Mouse (Mus musculus): ENCODE measurements at regions not wholly inside any gene's neighbourhood (a gene's known extent, or its start where the extent isn't known, plus 50 kb on each side); places are given as distances from the start of the nearest gene placed in this dataset.

GRCm38 (mm10) chr1:76009601-76010000 lies 463.5 kb downstream of the Slc4a3 start:
- DNase-seq (ENCODE audit: low read depth, low spot score) = no peak
- TF ChIP-seq ZC3H11A (IDR thresholded peaks at IDR 0.05; ENCODE audit: borderline replicate concordance, low read depth, low read length) (no peak), HCFC1 (IDR thresholded peaks at IDR 0.05; ENCODE audit: borderline replicate concordance, insufficient read depth, low read length) (no peak)
- no peaks in the 10 kb centered on the region for H3K36me3 ChIP-seq (ENCODE audit: control insufficient read depth, insufficient read depth, low read length, poor library complexity, severe bottlenecking)
- 0 out of 2 replicates have a peak, but pooled peaks cover 1% of the 10 kb centered on the region for H3K9me3 ChIP-seq (ENCODE audit: control insufficient read depth, insufficient read depth, low read depth, low read length)
- H3K9ac ChIP-seq (ENCODE audit: insufficient read depth, low read depth, low read length, poor library complexity, severe bottlenecking) = no peak overlapping the region
- H3K27ac ChIP-seq (ENCODE audit: insufficient read depth, low read depth, low read length, poor library complexity, severe bottlenecking) = no peak overlapping the region
- no peak overlapping the region for H3K4me3 ChIP-seq (ENCODE audit: insufficient read depth in 1 of 2, low read depth in 1 of 2, low read length in 2 of 2, poor library complexity in 1 of 2, severe bottlenecking in 1 of 2)
- H3K4me1 ChIP-seq (ENCODE audit: control insufficient read depth in 2 of 2, insufficient read depth in 2 of 2, low read length in 2 of 2, poor library complexity in 1 of 2) = no peaks in the 10 kb centered on the region
- in situ Hi-C loops (cut with MboI; ENCODE audit: low sequenced_read_pairs in 2 of 2, unreplicated experiment in 2 of 2) = no loop called here

- Histone ChIP-seq H3K4me3 (ENCODE audit: insufficient read depth in 1 of 2, low read depth in 1 of 2, low read length in 2 of 2, poor library complexity in 1 of 2, severe bottlenecking in 1 of 2) (no peak overlapping the region), H3K4me1 (ENCODE audit: control insufficient read depth in 2 of 2, insufficient read depth in 2 of 2, low read length in 2 of 2, poor library complexity in 1 of 2) (no peaks in the 10 kb centered on the region)
- in situ Hi-C loops (cut with MboI; ENCODE audit: low sequenced_read_pairs in 2 of 2, unreplicated experiment in 2 of 2) = no loop called here
Observed at GRCm38 (mm10) chr1:76010212-76010800, 464.2 kb downstream of the Slc4a3 start.

GRCm38 (mm10) chr1:76018588-76018987 lies 472.5 kb downstream of the Slc4a3 start:
- H3K9ac ChIP-seq (ENCODE audit: insufficient read depth, low read depth, low read length, poor library complexity, severe bottlenecking) = no peak overlapping the region
- no peaks in the 10 kb centered on the region for H3K9me3 ChIP-seq (ENCODE audit: control insufficient read depth, insufficient read depth, low read depth, low read length)
- TF ChIP-seq MAFK (IDR thresholded peaks at IDR 0.05; ENCODE audit: insufficient read depth, low read depth, low read length) (no peak), ZNF384 (IDR thresholded peaks at IDR 0.05; ENCODE audit: low read depth, low read length) (no peak), CHD2 (IDR thresholded peaks at IDR 0.05; ENCODE audit: low read depth, low read length) (no peak), HCFC1 (IDR thresholded peaks at IDR 0.05; ENCODE audit: borderline replicate concordance, insufficient read depth, low read length) (no peak)
- no peak overlapping the region for H3K4me3 ChIP-seq (ENCODE audit: insufficient read depth in 1 of 2, low read depth in 1 of 2, low read length in 2 of 2, poor library complexity in 1 of 2, severe bottlenecking in 1 of 2)
- in situ Hi-C loops (cut with MboI; ENCODE audit: low sequenced_read_pairs in 2 of 2, unreplicated experiment in 2 of 2) = no loop called here
- no peaks in the 10 kb centered on the region for H3K4me1 ChIP-seq (ENCODE audit: control insufficient read depth in 2 of 2, insufficient read depth in 2 of 2, low read length in 2 of 2, poor library complexity in 1 of 2)
- no peaks in the 10 kb centered on the region for H3K36me3 ChIP-seq (ENCODE audit: control insufficient read depth, insufficient read depth, low read length, poor library complexity, severe bottlenecking)
- DNase-seq (ENCODE audit: low read depth, low spot score) = no peak
- H3K27ac ChIP-seq (ENCODE audit: insufficient read depth, low read depth, low read length, poor library complexity, severe bottlenecking) = no peak overlapping the region

More at GRCm38 (mm10) chr1:76010212-76010800, 464.2 kb downstream of the Slc4a3 start:
- DNase-seq (ENCODE audit: low read depth, low spot score) = no peak
- Histone ChIP-seq H3K36me3 (ENCODE audit: control insufficient read depth, insufficient read depth, low read length, poor library complexity, severe bottlenecking) (no peaks in the 10 kb centered on the region), H3K9ac (ENCODE audit: insufficient read depth, low read depth, low read length, poor library complexity, severe bottlenecking) (no peak overlapping the region), H3K9me3 (ENCODE audit: control insufficient read depth, insufficient read depth, low read depth, low read length) (0 out of 2 replicates have a peak, but pooled peaks cover 1% of the 10 kb centered on the region), H3K27ac (ENCODE audit: insufficient read depth, low read depth, low read length, poor library complexity, severe bottlenecking) (no peak overlapping the region)
- TF ChIP-seq ZC3H11A (IDR thresholded peaks at IDR 0.05; ENCODE audit: borderline replicate concordance, low read depth, low read length) = no peak
- TF ChIP-seq MAFK (IDR thresholded peaks at IDR 0.05; ENCODE audit: insufficient read depth, low read depth, low read length) = no peak
- TF ChIP-seq HCFC1 (IDR thresholded peaks at IDR 0.05; ENCODE audit: borderline replicate concordance, insufficient read depth, low read length) = no peak
- no peak for TF ChIP-seq CHD2 (IDR thresholded peaks at IDR 0.05; ENCODE audit: low read depth, low read length)
- no peak for TF ChIP-seq ZNF384 (IDR thresholded peaks at IDR 0.05; ENCODE audit: low read depth, low read length)

DNA sequence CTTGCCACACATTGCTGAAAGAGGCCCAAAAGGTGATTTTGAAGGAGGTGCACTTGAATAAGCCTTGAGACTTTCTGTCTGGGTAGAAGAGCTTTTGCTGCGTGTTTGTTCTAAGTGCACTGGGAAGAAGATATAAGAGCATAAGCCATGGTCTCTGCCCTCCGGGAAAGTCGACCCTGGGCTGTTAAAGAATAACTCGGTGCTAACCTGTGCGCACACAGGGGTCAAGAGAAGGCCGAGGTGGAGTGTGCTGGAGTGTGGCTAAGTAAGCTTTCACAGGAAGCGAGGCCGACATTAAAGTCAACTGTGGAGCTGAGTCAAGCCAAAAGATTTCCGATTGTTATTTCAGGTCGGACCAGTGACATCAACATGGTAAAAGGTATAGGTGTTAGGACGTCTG lies 473.0 kb downstream of the Slc4a3 start:
- no peaks in the 10 kb centered on the region for H3K9me3 ChIP-seq (ENCODE audit: control insufficient read depth, insufficient read depth, low read depth, low read length)
- in situ Hi-C loops (cut with MboI; ENCODE audit: low sequenced_read_pairs in 2 of 2, unreplicated experiment in 2 of 2) = no loop called here
- no peak for TF ChIP-seq ZNF384 (IDR thresholded peaks at IDR 0.05; ENCODE audit: low read depth, low read length)
- no peak for TF ChIP-seq HCFC1 (IDR thresholded peaks at IDR 0.05; ENCODE audit: borderline replicate concordance, insufficient read depth, low read length)
- no peaks in the 10 kb centered on the region for H3K36me3 ChIP-seq (ENCODE audit: control insufficient read depth, insufficient read depth, low read length, poor library complexity, severe bottlenecking)
- no peaks in the 10 kb centered on the region for H3K4me1 ChIP-seq (ENCODE audit: control insufficient read depth in 2 of 2, insufficient read depth in 2 of 2, low read length in 2 of 2, poor library complexity in 1 of 2)
- DNase-seq (ENCODE audit: low read depth, low spot score) = no peak
- H3K9ac ChIP-seq (ENCODE audit: insufficient read depth, low read depth, low read length, poor library complexity, severe bottlenecking) = no peak overlapping the region
- H3K27ac ChIP-seq (ENCODE audit: insufficient read depth, low read depth, low read length, poor library complexity, severe bottlenecking) = no peak overlapping the region
- no peak overlapping the region for H3K4me3 ChIP-seq (ENCODE audit: insufficient read depth in 1 of 2, low read depth in 1 of 2, low read length in 2 of 2, poor library complexity in 1 of 2, severe bottlenecking in 1 of 2)

DNA sequence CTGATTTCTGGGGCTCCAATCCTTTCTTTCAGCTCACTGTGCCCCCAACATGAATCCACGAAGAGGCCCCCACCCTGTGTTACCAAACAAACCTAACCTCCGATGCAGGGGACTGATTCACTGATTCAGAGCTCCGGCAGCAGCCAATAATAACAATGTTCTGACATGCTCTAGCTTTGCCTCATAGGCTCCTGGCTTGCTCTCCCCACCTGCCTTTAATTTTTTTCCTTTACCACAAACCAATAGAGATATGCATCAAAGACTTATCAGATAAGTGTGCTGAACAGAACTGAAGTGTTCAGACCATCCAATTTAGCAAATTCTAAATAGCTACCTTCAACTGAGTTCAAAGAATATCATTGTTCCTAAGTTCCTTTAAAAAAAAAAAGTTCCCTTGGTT lies 478.6 kb downstream of the Slc4a3 start:
- no peak overlapping the region for H3K27ac ChIP-seq (ENCODE audit: insufficient read depth, low read depth, low read length, poor library complexity, severe bottlenecking)
- in situ Hi-C loops (cut with MboI; ENCODE audit: low sequenced_read_pairs in 2 of 2, unreplicated experiment in 2 of 2) = no loop called here

More for the DNA sequence above, 478.6 kb downstream of the Slc4a3 start:
- DNase-seq (ENCODE audit: low read depth, low spot score) = no peak
- H3K4me3 ChIP-seq (ENCODE audit: insufficient read depth in 1 of 2, low read depth in 1 of 2, low read length in 2 of 2, poor library complexity in 1 of 2, severe bottlenecking in 1 of 2) = no peak overlapping the region
- TF ChIP-seq MAFK (IDR thresholded peaks at IDR 0.05; ENCODE audit: insufficient read depth, low read depth, low read length) (no peak), HCFC1 (IDR thresholded peaks at IDR 0.05; ENCODE audit: borderline replicate concordance, insufficient read depth, low read length) (no peak), CHD2 (IDR thresholded peaks at IDR 0.05; ENCODE audit: low read depth, low read length) (no peak), ZNF384 (IDR thresholded peaks at IDR 0.05; ENCODE audit: low read depth, low read length) (no peak), ZC3H11A (IDR thresholded peaks at IDR 0.05; ENCODE audit: borderline replicate concordance, low read depth, low read length) (no peak)
- peaks cover 0 to 6% of the 10 kb centered on the region in 2 experiments; a peak in 2 of 4 replicates for H3K4me1 ChIP-seq (ENCODE audit: control insufficient read depth in 2 of 2, insufficient read depth in 2 of 2, low read length in 2 of 2, poor library complexity in 1 of 2)
- no peaks in the 10 kb centered on the region for H3K9me3 ChIP-seq (ENCODE audit: control insufficient read depth, insufficient read depth, low read depth, low read length)
- no peaks in the 10 kb centered on the region for H3K36me3 ChIP-seq (ENCODE audit: control insufficient read depth, insufficient read depth, low read length, poor library complexity, severe bottlenecking)
- H3K9ac ChIP-seq (ENCODE audit: insufficient read depth, low read depth, low read length, poor library complexity, severe bottlenecking) = no peak overlapping the region

Data from ES-E14 (cell line).